Mouse (Mus musculus): ENCODE data around the gene Swi5.

The Swi5 gene

GRCm38 (mm10) chr2:32260635-32261034 lies 27.2 kb downstream of the Swi5 start:
- in situ Hi-C loops (cut with MboI, MseI), result no loop called here

GRCm38 (mm10) chr2:32259657-32260417 lies 28.0 kb downstream of the Swi5 start, which contains the start of gene Uck1:
Uck1 (minus strand) TSS chr2:32260159.
- in situ Hi-C loops (cut with MboI, MseI), result no loop called here

GRCm38 (mm10) chr2:32258887-32259533 lies 28.9 kb downstream of the Swi5 start:
- in situ Hi-C loops (cut with MboI, MseI), result no loop called here

- in situ Hi-C loops (cut with MboI, MseI), result no loop called here
Observed at GRCm38 (mm10) chr2:32256273-32256672, 31.6 kb downstream of the Swi5 start.

- in situ Hi-C loops (cut with MboI, MseI), result no loop called here
Observed at GRCm38 (mm10) chr2:32254563-32254962, 33.3 kb downstream of the Swi5 start.

GRCm38 (mm10) chr2:32253352-32253751 lies 34.5 kb downstream of the Swi5 start:
- in situ Hi-C loops (cut with MboI, MseI), result no loop called here

GRCm38 (mm10) chr2:32252658-32253057 lies 35.2 kb downstream of the Swi5 start:
- in situ Hi-C loops (cut with MboI, MseI), result no loop called here

GRCm38 (mm10) chr2:32251791-32252527 lies 35.9 kb downstream of the Swi5 start:
- in situ Hi-C loops (cut with MboI, MseI), result no loop called here

GRCm38 (mm10) chr2:32248377-32249361 lies 39.2 kb downstream of the Swi5 start:
- in situ Hi-C loops (cut with MboI, MseI), result no loop called here

GRCm38 (mm10) chr2:32246741-32247140 lies 41.1 kb downstream of the Swi5 start:
- in situ Hi-C loops (cut with MboI, MseI), result no loop called here

- in situ Hi-C loops (cut with MboI, MseI), result no loop called here
Observed at GRCm38 (mm10) chr2:32242986-32243385, 44.9 kb downstream of the Swi5 start.

GRCm38 (mm10) chr2:32240591-32240990 lies 47.3 kb downstream of the Swi5 start:
- in situ Hi-C loops (cut with MboI, MseI), result no loop called here

GRCm38 (mm10) chr2:32238708-32239435 lies 49.0 kb downstream of the Swi5 start:
- in situ Hi-C loops (cut with MboI, MseI), result no loop called here

- in situ Hi-C loops (cut with MboI, MseI), result no loop called here
Observed at GRCm38 (mm10) chr2:32237571-32237970, 50.3 kb downstream of the Swi5 start.

- in situ Hi-C loops (cut with MboI, MseI), result no loop called here
Observed at GRCm38 (mm10) chr2:32236760-32237487, 51.0 kb downstream of the Swi5 start.

- in situ Hi-C loops (cut with MboI, MseI), result no loop called here
Observed at GRCm38 (mm10) chr2:32235886-32236759, 51.8 kb downstream of the Swi5 start, which contains the start of gene Pomt1. Pomt1 (plus strand) TSS chr2:32236590.

GRCm38 (mm10) chr2:32235433-32235832 lies 52.4 kb downstream of the Swi5 start:
- in situ Hi-C loops (cut with MboI, MseI), result no loop called here
